Comparison of ENCODE assay signal across 21 mouse cellular contexts in genomic region chr15:77021851-77022250, GRCm38 (mm10). TPM values are rescaled to one million over a fixed set of nuclear protein-coding genes. Genes with fewer than 3 reads are reported as not detected.
DNase-seq lines count a peak whose midpoint lies in the region; ATAC-seq and TF ChIP-seq lines count a peak whose summit lies in the region.
"Had no signal": no experiment of that assay in that cellular context is flagged by ENCODE, and none has a peak within 500 bp of the region (broad histone marks: within the 10 kb centered on the region; RNA-seq: fewer than 3 reads in every experiment).

No protein-coding gene starts in this region.

- H3K27me3 ChIP-seq in stomach, embryonic 16.5 days (ENCODE audit: control insufficient read depth, insufficient read depth, low read length), result no peaks in the 10 kb centered on the region
- no peaks in the 10 kb centered on the region for H3K27me3 ChIP-seq in stomach, postnatal 0 days (ENCODE audit: control insufficient read depth, insufficient read depth, low read length)
- H3K27me3 ChIP-seq in heart, embryonic 15.5 days, result no peaks in the 10 kb centered on the region
- H3K27me3 ChIP-seq: midbrain, embryonic 15.5 days; neural tube, embryonic 15.5 days; stomach, embryonic 15.5 days had no signal

- no peaks in the 10 kb centered on the region for H3K4me1 ChIP-seq in stomach, embryonic 16.5 days (ENCODE audit: control insufficient read depth, insufficient read depth, low read length)
- no peaks in the 10 kb centered on the region for H3K4me1 ChIP-seq in stomach, postnatal 0 days (replicated peaks; ENCODE audit: control insufficient read depth, insufficient read depth)
- peaks cover 72% of the 10 kb centered on the region for H3K4me1 ChIP-seq in heart, embryonic 15.5 days (replicated peaks)

- 69% methylated on average over 4 of the region's 4 CpGs for WGBS in stomach, embryonic 16.5 days
- 66% methylated on average over 4 of the region's 4 CpGs for WGBS in stomach, postnatal 0 days
- WGBS in heart, embryonic 15.5 days, result 56% methylated on average over 4 of the region's 4 CpGs

- TF ChIP-seq EP300 in stomach, postnatal 0 days (optimal IDR thresholded peaks at IDR 0.05), result no peak

- H3K27ac ChIP-seq in stomach, embryonic 16.5 days (ENCODE audit: low read length), result no peak overlapping the region
- H3K27ac ChIP-seq in stomach, postnatal 0 days (replicated peaks), result no peak overlapping the region
- peak overlapping the region; percentile 89 for H3K27ac ChIP-seq in heart, embryonic 15.5 days
- H3K27ac ChIP-seq: left cerebral cortex, adult 2 months; midbrain, embryonic 15.5 days; neural tube, embryonic 15.5 days; stomach, embryonic 15.5 days had no signal

- peak; percentile 87 for DNase-seq in heart, adult 11 months
- no peak for DNase-seq in heart, adult 8-10 months (ENCODE audit: low spot score)
- no peak for DNase-seq in stomach, postnatal 0 days (ENCODE audit: low spot score)
- no peak for DNase-seq in right cerebral cortex, postnatal 25 days
- no peak for DNase-seq in B cell, adult 2 months
- DNase-seq: adrenal gland, adult 8-10 months; kidney, postnatal 36 days; left cerebral cortex, postnatal 4 days; liver; lung, postnatal 14 days had no signal

- H3K4me2 ChIP-seq in stomach, embryonic 16.5 days (ENCODE audit: low read depth, low read length), result no peak overlapping the region
- H3K4me2 ChIP-seq in stomach, postnatal 0 days (replicated peaks; ENCODE audit: low read depth), result no peak overlapping the region
- peak overlapping the region; percentile 52 for H3K4me2 ChIP-seq in heart, embryonic 15.5 days
- H3K4me2 ChIP-seq: midbrain, embryonic 15.5 days; neural tube, embryonic 15.5 days; stomach, embryonic 15.5 days had no signal

- 0 out of 2 replicates have a peak, but pooled peaks have one; percentile 31 for ATAC-seq in stomach, embryonic 16.5 days (ENCODE audit: insufficient read depth, low FRiP score)
- ATAC-seq in stomach, postnatal 0 days (ENCODE audit: low FRiP score, low TSS enrichment), result no peak
- no peak for ATAC-seq in heart, embryonic 15.5 days (replicated peaks; ENCODE audit: insufficient number of reproducible peaks, insufficient read depth, low FRiP score, low read depth)
- ATAC-seq: hindbrain, embryonic 16.5 days; intestine, embryonic 16.5 days; midbrain, embryonic 15.5 days had no signal

- H3K9ac ChIP-seq in stomach, embryonic 16.5 days (ENCODE audit: low read length), result no peak overlapping the region
- H3K9ac ChIP-seq in stomach, postnatal 0 days (ENCODE audit: low read length), result no peak overlapping the region
- H3K9ac ChIP-seq in heart, embryonic 15.5 days, result peak overlapping the region; percentile 47
- H3K9ac ChIP-seq: midbrain, embryonic 15.5 days; neural tube, embryonic 15.5 days; stomach, embryonic 15.5 days had no signal

- no peaks in the 10 kb centered on the region for H3K9me3 ChIP-seq in stomach, embryonic 16.5 days (replicated peaks; ENCODE audit: control insufficient read depth, low read length)
- no peaks in the 10 kb centered on the region for H3K9me3 ChIP-seq in stomach, postnatal 0 days (ENCODE audit: control insufficient read depth, low read length)
- no peaks in the 10 kb centered on the region for H3K9me3 ChIP-seq in heart, embryonic 15.5 days (replicated peaks)
- H3K9me3 ChIP-seq: megakaryocyte, embryonic 14.5 days; midbrain, embryonic 15.5 days; neural tube, embryonic 15.5 days; stomach, embryonic 15.5 days had no signal

- no peak for TF ChIP-seq CTCF in stomach, postnatal 0 days (IDR thresholded peaks at IDR 0.05; ENCODE audit: low read depth)

- H3K4me3 ChIP-seq in stomach, embryonic 16.5 days (replicated peaks; ENCODE audit: low read length), result no peak overlapping the region
- no peak overlapping the region for H3K4me3 ChIP-seq in stomach, postnatal 0 days (ENCODE audit: low read depth, low read length)
- peak overlapping the region; percentile 36 for H3K4me3 ChIP-seq in heart, embryonic 15.5 days
- H3K4me3 ChIP-seq: left cerebral cortex, adult 2 months; megakaryocyte, embryonic 14.5 days; midbrain, embryonic 15.5 days; neural tube, embryonic 15.5 days; stomach, embryonic 15.5 days had no signal

- no peaks in the 10 kb centered on the region for H3K36me3 ChIP-seq in stomach, embryonic 16.5 days (ENCODE audit: control insufficient read depth, insufficient read depth, low read length)
- no peaks in the 10 kb centered on the region for H3K36me3 ChIP-seq in stomach, postnatal 0 days (ENCODE audit: control insufficient read depth, insufficient read depth, low read length)
- H3K36me3 ChIP-seq in heart, embryonic 15.5 days, result no peaks in the 10 kb centered on the region
- H3K36me3 ChIP-seq: midbrain, embryonic 15.5 days; neural tube, embryonic 15.5 days; stomach, embryonic 15.5 days had no signal

RNA-seq across cellular contexts. Expression of gene Apol6, which starts 22.7 kb away (rescaled TPM):
- total RNA-seq in heart, adult 8-10 months (2022), result 1 to 10 TPM in 2 of 4 experiments, under 1 TPM in 2; 0.49 to 1.5 (median 1.0) TPM
- 0.06 and 0.16 TPM in 2 replicates for polyA plus RNA-seq in stomach, embryonic 16.5 days (2015; fragmentation: Nextera tagmentation; extraction: Ambion mirVana)
- polyA plus RNA-seq in stomach, postnatal 0 days (2015; fragmentation: Nextera tagmentation; extraction: Ambion mirVana), result 0.25 and 0.51 TPM in 2 replicates
- 0.19 and 0.26 TPM in 2 replicates for polyA plus RNA-seq in heart, embryonic 15.5 days (2015; fragmentation: Nextera tagmentation; extraction: Ambion mirVana)
- total RNA-seq: left cerebral cortex, postnatal 4 days had no signal
- polyA plus RNA-seq: hindbrain, embryonic 16.5 days; kidney, embryonic 14.5 days; neural tube, embryonic 15.5 days; stomach, embryonic 15.5 days; thymus, postnatal 0 days had no signal

RNA-seq across cellular contexts. Expression of gene Mb, which starts 28.6 kb away (rescaled TPM):
- total RNA-seq in heart, adult 8-10 months (2022), result over 10,000 TPM; 20,391 to 21,800 (median 21,272) TPM
- 1.6 and 2.5 TPM in 2 replicates for polyA plus RNA-seq in stomach, embryonic 16.5 days (2015; fragmentation: Nextera tagmentation; extraction: Ambion mirVana)
- polyA plus RNA-seq in stomach, postnatal 0 days (2015; fragmentation: Nextera tagmentation; extraction: Ambion mirVana), result 0.91 and 1.1 TPM in 2 replicates
- 776 and 844 TPM in 2 replicates for polyA plus RNA-seq in heart, embryonic 15.5 days (2015; fragmentation: Nextera tagmentation; extraction: Ambion mirVana)
- total RNA-seq: left cerebral cortex, postnatal 4 days had no signal

Comparison
In these comparisons a context has a peak if more than half of its experiments do, and no peak if none do; other contexts are left out.
1. RNA of gene Mb, which starts 28.6 kb away (polyA plus RNA-seq): 776 to 844 TPM in heart, embryonic 15.5 days; 1.6 to 2.5 TPM in stomach, embryonic 16.5 days and 0.91 to 1.1 TPM in stomach, postnatal 0 days; every median in the first group is over 100 times any median in the second.